Mouse (Mus musculus) cerebellum, postnatal 25 days (tissue): ENCODE measurements around the gene Gse1.

Experiments
- DNase-seq, 2 experiments: peaks; one replicate each; pipeline ENCODE4 v3.0.0; 2021; ENCODE audit warnings: mixed read lengths in 2 of 2

Gene Gse1

GRCm38 (mm10) chr8:120300601-120301141 is 72.4 kb downstream of the Gse1 start:
- peak; percentile 90 to 91 for DNase-seq

- DNase-seq = no peak
These were observed 74.9 kb downstream of the Gse1 start for GRCm38 (mm10) chr8:120302941-120303675.

GRCm38 (mm10) chr8:120304097-120304496 is 75.8 kb downstream of the Gse1 start:
- no peak for DNase-seq

GRCm38 (mm10) chr8:120305800-120306385 is 77.6 kb downstream of the Gse1 start:
- peak in 1 of 2 experiments; percentile 47 for DNase-seq

- DNase-seq = peak; percentile 60 to 69
These were observed 78.8 kb downstream of the Gse1 start for GRCm38 (mm10) chr8:120307103-120307502.

- no peak for DNase-seq
These were observed 79.3 kb downstream of the Gse1 start for GRCm38 (mm10) chr8:120307528-120307927.

GRCm38 (mm10) chr8:120308131-120308530 is 79.9 kb downstream of the Gse1 start:
- peak; percentile 65 to 71 for DNase-seq

- peak; percentile 71 to 73 for DNase-seq
These were observed 80.3 kb downstream of the Gse1 start for GRCm38 (mm10) chr8:120308553-120308952.

GRCm38 (mm10) chr8:120309326-120309725 is 81.1 kb downstream of the Gse1 start:
- DNase-seq = peak; percentile 74 to 75

GRCm38 (mm10) chr8:120310063-120310462 is 81.8 kb downstream of the Gse1 start:
- no peak for DNase-seq

GRCm38 (mm10) chr8:120312452-120312851 is 84.2 kb downstream of the Gse1 start:
- DNase-seq = no peak

- DNase-seq = no peak
These were observed 85.4 kb downstream of the Gse1 start for GRCm38 (mm10) chr8:120313674-120314073.

- no peak for DNase-seq
These were observed 86.7 kb downstream of the Gse1 start for GRCm38 (mm10) chr8:120314932-120315331.

GRCm38 (mm10) chr8:120315644-120316043 is 87.4 kb downstream of the Gse1 start:
- DNase-seq = peak in 1 of 2 experiments; percentile 60

GRCm38 (mm10) chr8:120316707-120317106 is 88.5 kb downstream of the Gse1 start:
- DNase-seq = no peak

- DNase-seq = peak in 1 of 2 experiments; percentile 53
These were observed 89.0 kb downstream of the Gse1 start for GRCm38 (mm10) chr8:120317118-120317824.

GRCm38 (mm10) chr8:120318476-120318991 is 90.3 kb downstream of the Gse1 start:
- no peak for DNase-seq

- peak; percentile 88 to 90 for DNase-seq
These were observed 91.2 kb downstream of the Gse1 start for GRCm38 (mm10) chr8:120319449-120319848.

- DNase-seq = no peak
These were observed 91.9 kb downstream of the Gse1 start for GRCm38 (mm10) chr8:120320146-120320545.

- DNase-seq = peak in 1 of 2 experiments; percentile 61
These were observed 93.5 kb downstream of the Gse1 start for GRCm38 (mm10) chr8:120321724-120322123.

- peak in 1 of 2 experiments; percentile 49 for DNase-seq
These were observed 94.7 kb downstream of the Gse1 start for GRCm38 (mm10) chr8:120322956-120323448.

- no peak for DNase-seq
These were observed 96.3 kb downstream of the Gse1 start for GRCm38 (mm10) chr8:120324555-120324954.
